Mouse (Mus musculus) ES-Bruce4 (cell line): Measurements from ENCODE around the gene Rd3l. TPM values are rescaled to one million over a fixed set of nuclear protein-coding genes. Genes with fewer than 3 reads are reported as not detected.

ENCODE experiments used
- H3K27ac ChIP-seq: 2 replicates; pipeline ENCODE4 v1.5.1; 2012; ENCODE audit warnings: low read length, inconsistent platforms; ENCODE audit not compliant: insufficient read depth
- H3K27me3 ChIP-seq: 2 replicates; pipeline ENCODE4 v1.6.1; 2012; ENCODE audit warnings: mild to moderate bottlenecking, low read length, inconsistent platforms; ENCODE audit not compliant: control insufficient read depth, poor library complexity, insufficient read depth, severe bottlenecking
- H3K36me3 ChIP-seq: 2 replicates; pipeline ENCODE4 v1.6.1; 2012; ENCODE audit warnings: inconsistent platforms, mild to moderate bottlenecking, low read length, moderate library complexity; ENCODE audit not compliant: control insufficient read depth, poor library complexity, insufficient read depth, severe bottlenecking
- H3K4me1 ChIP-seq: one replicate; pipeline ENCODE4 v1.8.1; 2011; ENCODE audit warnings: low read length; ENCODE audit not compliant: control insufficient read depth, insufficient read depth
- H3K4me3 ChIP-seq: 2 replicates; pipeline ENCODE4 v1.5.1; 2011; ENCODE audit warnings: low read depth, mild to moderate bottlenecking, low read length
- H3K9ac ChIP-seq: 2 replicates; pipeline ENCODE4 v1.6.1; 2012; ENCODE audit warnings: low read depth, mild to moderate bottlenecking, inconsistent platforms; ENCODE audit not compliant: poor library complexity, severe bottlenecking
- H3K9me3 ChIP-seq: replicated peaks from 2 replicates; pipeline ENCODE4 v1.6.1; 2012; ENCODE audit warnings: mild to moderate bottlenecking, low read length, inconsistent platforms; ENCODE audit not compliant: control insufficient read depth, poor library complexity, insufficient read depth, severe bottlenecking
- CTCF ChIP-seq: IDR thresholded peaks from one replicate; pipeline ENCODE4 v1.8.1; 2011; ENCODE audit warnings: low read depth, low read length
- EP300 ChIP-seq: IDR thresholded peaks from 2 replicates; pipeline ENCODE4 v1.6.1; 2011; ENCODE audit warnings: low read depth, low read length; ENCODE audit not compliant: insufficient read depth
- POLR2A ChIP-seq: IDR thresholded peaks from one replicate; pipeline ENCODE4 v1.8.1; 2011; ENCODE audit warnings: low read length; ENCODE audit not compliant: insufficient read depth
- polyA plus RNA-seq: library from polyadenylated mRNA; stranded (reverse); fragments of >200 nt; gene quantifications from 2 replicates; pipeline ENCODE4 v1.2.4, GENCODE M21; 2011; ENCODE audit warnings: low read depth; ENCODE audit not compliant: missing spikeins, insufficient read depth, insufficient read length

Gene Rd3l
- polyA plus RNA-seq, 1 experiment: not detected

- peaks cover 14% of the 10 kb centered on the region for H3K4me1 ChIP-seq
These were observed 47.1 kb downstream of the Rd3l start for GRCm38 (mm10) chr12:111933971-111934370.

GRCm38 (mm10) chr12:111933032-111933704 is 47.9 kb downstream of the Rd3l start:
- no peak for TF ChIP-seq CTCF
- TF ChIP-seq EP300: no peak
- TF ChIP-seq POLR2A: no peak
- Histone ChIP-seq H3K9me3 (no peaks in the 10 kb centered on the region), H3K4me1 (peaks cover 6% of the 10 kb centered on the region), H3K27me3 (no peaks in the 10 kb centered on the region), H3K36me3 (no peaks in the 10 kb centered on the region), H3K27ac (no peak overlapping the region), H3K9ac (no peak overlapping the region), H3K4me3 (no peak overlapping the region)

More at GRCm38 (mm10) chr12:111933971-111934370, 47.1 kb downstream of the Rd3l start:
- H3K9me3 ChIP-seq: no peaks in the 10 kb centered on the region
- TF ChIP-seq POLR2A: no peak
- no peak overlapping the region for H3K27ac ChIP-seq
- no peaks in the 10 kb centered on the region for H3K27me3 ChIP-seq
- no peak overlapping the region for H3K9ac ChIP-seq
- no peak overlapping the region for H3K4me3 ChIP-seq
- H3K36me3 ChIP-seq: no peaks in the 10 kb centered on the region

- TF ChIP-seq POLR2A: no peak
- no peak for TF ChIP-seq EP300
- TF ChIP-seq CTCF: no peak
- Histone ChIP-seq H3K27ac (no peak overlapping the region), H3K4me3 (no peak overlapping the region), H3K36me3 (no peaks in the 10 kb centered on the region), H3K9ac (no peak overlapping the region), H3K27me3 (no peaks in the 10 kb centered on the region), H3K9me3 (no peaks in the 10 kb centered on the region), H3K4me1 (peaks cover 4% of the 10 kb centered on the region)
These were observed 48.6 kb downstream of the Rd3l start for GRCm38 (mm10) chr12:111932513-111932912.

GRCm38 (mm10) chr12:111931411-111932025 is 49.6 kb downstream of the Rd3l start:
- Histone ChIP-seq H3K27ac (no peak overlapping the region), H3K9ac (no peak overlapping the region)

More at GRCm38 (mm10) chr12:111931411-111932025, 49.6 kb downstream of the Rd3l start:
- TF ChIP-seq POLR2A (no peak), CTCF (no peak), EP300 (no peak)
- H3K9me3 ChIP-seq: no peaks in the 10 kb centered on the region
- H3K4me1 ChIP-seq: peaks cover 4% of the 10 kb centered on the region
- H3K27me3 ChIP-seq: no peaks in the 10 kb centered on the region
- H3K36me3 ChIP-seq: no peaks in the 10 kb centered on the region
- no peak overlapping the region for H3K4me3 ChIP-seq

Other genes starting within 250 kb of the Rd3l start
- gene Klc1, start 222.5 kb downstream of the Rd3l start, polyA plus RNA-seq: 92.2 and 92.5 TPM in 2 replicates
- gene Xrcc3, start 167.4 kb downstream of the Rd3l start, polyA plus RNA-seq: 13.9 and 14.3 TPM in 2 replicates
- gene Zfyve21, start 167.1 kb downstream of the Rd3l start, polyA plus RNA-seq: 36.0 and 37.0 TPM in 2 replicates
- 7.8 and 8.9 TPM in 2 replicates for gene Ppp1r13b, start 73.2 kb downstream of the Rd3l start, polyA plus RNA-seq
- 386 and 394 TPM in 2 replicates for gene Atp5mpl, start 14.3 kb downstream of the Rd3l start, polyA plus RNA-seq
- not detected in 2 replicates for gene Tdrd9, start 9.8 kb downstream of the Rd3l start, polyA plus RNA-seq
- gene Aspg, start 125.4 kb upstream of the Rd3l start, polyA plus RNA-seq: 7.0 and 7.7 TPM in 2 replicates
- gene Kif26a, start 164.9 kb upstream of the Rd3l start, polyA plus RNA-seq: 3.6 and 3.9 TPM in 2 replicates